Mouse (Mus musculus) kidney, embryonic 16.5 days (tissue): Measurements from ENCODE around the gene Bcl11a. TPM values are rescaled to one million over a fixed set of nuclear protein-coding genes. Genes with fewer than 3 reads are reported as not detected.

Source experiments
- ATAC-seq: fragments of 200-750 bp; cut with Nextera tagmentation; 2 replicates; pipeline ENCODE4 v1.8.0; 2017; ENCODE audit warnings: moderate TSS enrichment; ENCODE audit not compliant: low FRiP score, low TSS enrichment
- H3K27ac ChIP-seq: fragments of 300-500 bp; sonication (generic); 2 replicates; pipeline ENCODE4 v1.5.1; 2014; ENCODE audit warnings: low read length
- H3K27me3 ChIP-seq: fragments of 300-500 bp; sonication (generic); 2 replicates; pipeline ENCODE4 v1.6.1; 2014; ENCODE audit warnings: low read length, control low read depth, mixed read lengths; ENCODE audit not compliant: insufficient read depth
- H3K36me3 ChIP-seq: fragments of 300-500 bp; sonication (generic); 2 replicates; pipeline ENCODE4 v1.6.1; 2014; ENCODE audit warnings: low read length, control low read depth, mixed read lengths; ENCODE audit not compliant: insufficient read depth
- H3K4me1 ChIP-seq: fragments of 300-500 bp; sonication (generic); 2 replicates; pipeline ENCODE4 v1.6.1; 2014; ENCODE audit warnings: low read length, control low read depth, mixed read lengths; ENCODE audit not compliant: insufficient read depth
- H3K4me2 ChIP-seq: fragments of 300-500 bp; sonication (generic); replicated peaks from 2 replicates; pipeline ENCODE4 v1.6.1; 2014; ENCODE audit warnings: low read depth, low read length
- H3K4me3 ChIP-seq: fragments of 300-500 bp; sonication (generic); 2 replicates; pipeline ENCODE4 v1.5.1; 2014; ENCODE audit warnings: mild to moderate bottlenecking, low read length
- H3K9ac ChIP-seq: fragments of 300-500 bp; sonication (generic); replicated peaks from 2 replicates; pipeline ENCODE4 v1.6.1; 2014; ENCODE audit warnings: low read length
- H3K9me3 ChIP-seq: fragments of 300-500 bp; sonication (generic); 2 replicates; pipeline ENCODE4 v1.6.1; 2016; ENCODE audit warnings: low read length, control low read depth
- WGBS: fragments of 180-500 bp; shearing (Covaris S2); extraction: QIAGEN DNeasy Blood & Tissue Kit; methylation state at CpG from one replicate; pipeline ENCODE4 v1.1.7; 2014; 5-methylcytosine and 5-hydroxymethylcytosine counted together
- polyA plus RNA-seq: library from polyadenylated mRNA; unstranded; fragments of >200 nt; fragmentation: Nextera tagmentation; extraction: Ambion mirVana; gene quantifications from 2 replicates; pipeline ENCODE4 v1.2.1, GENCODE M21; 2015

Bcl11a gene
- polyA plus RNA-seq, 1 experiment from 2014 or later = 2.8 TPM

DNA sequence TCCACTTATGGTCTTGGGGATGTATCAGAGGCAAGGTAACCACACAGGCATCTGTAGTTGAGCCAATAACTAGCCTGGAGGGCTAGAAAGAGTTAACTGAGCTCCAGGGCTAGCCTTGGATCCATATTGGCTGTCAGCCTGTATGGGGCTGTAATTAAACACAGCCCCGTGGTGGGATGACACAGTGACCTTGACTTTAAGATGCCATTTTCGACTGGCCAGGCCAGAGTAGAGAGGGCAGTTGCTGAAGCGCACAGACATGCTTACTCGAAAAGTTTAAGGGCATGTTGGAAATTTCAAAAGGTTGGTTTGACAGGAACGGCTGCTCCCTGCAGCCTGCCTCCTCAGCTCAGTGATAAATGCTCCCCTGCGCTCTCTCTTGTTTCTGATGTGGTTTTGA is 8.1 kb downstream of the Bcl11a start:
- Histone ChIP-seq H3K27ac (no peak overlapping the region), H3K9ac (no peak overlapping the region), H3K36me3 (no peaks in the 10 kb centered on the region), H3K4me3 (no peak overlapping the region), H3K4me1 (0 out of 2 replicates have a peak, but pooled peaks cover 6% of the 10 kb centered on the region), H3K9me3 (no peaks in the 10 kb centered on the region), H3K27me3 (peaks cover 55% of the 10 kb centered on the region), H3K4me2 (no peak overlapping the region)
- WGBS = 50% methylated on average over 6 of the region's 6 CpGs
- ATAC-seq = no peak

DNA sequence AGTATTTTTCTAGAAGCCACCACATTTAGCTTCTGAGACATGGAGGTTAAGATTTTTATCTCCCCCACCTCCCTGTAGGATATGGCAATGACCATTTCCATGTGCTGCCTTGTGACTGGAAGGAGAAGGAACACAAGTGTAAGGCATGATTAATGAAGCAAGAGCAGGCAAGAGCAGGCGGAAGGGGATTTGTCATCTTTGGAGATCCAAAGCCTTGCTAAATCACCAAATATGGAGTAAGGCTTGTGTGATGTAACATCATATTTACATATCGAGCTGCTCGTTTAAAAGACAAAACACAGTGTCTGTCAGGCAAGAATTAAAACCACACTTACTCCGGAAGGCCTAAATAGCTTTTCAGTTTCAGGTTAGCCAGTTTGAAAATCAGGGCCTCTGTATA is 9.2 kb downstream of the Bcl11a start:
- Histone ChIP-seq H3K4me2 (no peak overlapping the region), H3K36me3 (no peaks in the 10 kb centered on the region), H3K9me3 (no peaks in the 10 kb centered on the region), H3K4me3 (no peak overlapping the region), H3K4me1 (0 out of 2 replicates have a peak, but pooled peaks cover under 1% of the 10 kb centered on the region), H3K9ac (no peak overlapping the region), H3K27me3 (peaks cover 61% of the 10 kb centered on the region), H3K27ac (no peak overlapping the region)
- no peak for ATAC-seq
- 58% methylated on average over 4 of the region's 4 CpGs for WGBS

DNA sequence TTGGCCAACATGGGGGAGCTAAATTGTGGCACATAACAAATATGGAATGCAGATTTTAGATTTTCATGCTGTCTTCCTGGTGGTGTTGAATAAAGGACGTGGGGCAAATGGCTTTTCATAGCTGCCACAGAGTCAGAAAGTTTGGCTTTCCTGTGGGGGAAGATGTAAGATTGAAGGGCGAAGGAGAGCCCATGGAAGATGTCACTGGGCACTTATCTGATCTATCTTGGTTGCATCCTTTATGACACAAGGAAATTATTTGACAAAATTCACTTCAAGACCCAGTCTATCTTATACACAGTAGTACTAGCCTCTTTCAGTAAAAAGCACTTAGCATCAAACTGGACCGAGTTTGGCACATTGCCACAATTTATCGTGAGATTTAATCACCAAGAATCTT is 12.6 kb downstream of the Bcl11a start:
- H3K4me3 ChIP-seq = no peak overlapping the region
- peaks cover 66% of the 10 kb centered on the region for H3K27me3 ChIP-seq
- H3K9ac ChIP-seq = no peak overlapping the region
- no peaks in the 10 kb centered on the region for H3K36me3 ChIP-seq
- 78% methylated on average over 4 of the region's 4 CpGs for WGBS
- no peak overlapping the region for H3K4me2 ChIP-seq
- H3K9me3 ChIP-seq = no peaks in the 10 kb centered on the region
- H3K27ac ChIP-seq = no peak overlapping the region
- no peak for ATAC-seq
- no peaks in the 10 kb centered on the region for H3K4me1 ChIP-seq

DNA sequence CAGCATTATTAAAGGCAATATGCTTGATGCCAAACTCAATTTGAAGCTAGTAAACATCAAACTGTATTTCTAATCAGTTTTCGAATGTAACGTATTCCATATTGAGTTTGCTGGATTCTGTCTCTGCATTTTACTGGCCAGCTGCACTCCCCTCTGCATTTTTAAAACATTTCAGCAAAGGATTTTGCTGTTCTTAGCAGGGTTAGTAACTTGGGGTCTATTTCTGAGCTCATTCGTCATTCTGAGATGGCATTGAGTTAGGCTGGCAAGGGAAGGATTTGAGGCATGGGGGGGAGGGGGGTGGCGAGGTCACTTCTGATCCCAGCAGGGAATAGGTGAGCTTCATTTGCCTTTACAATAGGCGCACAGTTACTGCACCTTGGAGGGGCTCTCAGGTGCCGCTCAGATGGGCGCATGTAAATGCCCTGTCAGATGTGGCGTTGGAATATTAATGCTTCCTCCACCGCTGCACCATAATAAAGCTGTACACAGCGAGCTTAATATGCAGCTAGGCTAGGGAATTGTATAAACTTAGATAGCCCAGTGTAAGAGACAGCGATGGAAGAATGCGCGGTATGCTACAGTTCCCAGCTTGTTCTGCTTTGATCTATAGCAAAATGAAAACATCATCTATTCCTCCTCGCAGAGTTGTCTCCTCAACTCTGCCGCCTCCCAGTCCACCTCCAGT is 13.7 kb downstream of the Bcl11a start:
- 31% methylated on average over 15 of the region's 15 CpGs for WGBS
- no peaks in the 10 kb centered on the region for H3K4me1 ChIP-seq
- no peak overlapping the region for H3K4me3 ChIP-seq
- H3K27ac ChIP-seq = no peak overlapping the region
- peaks cover 64% of the 10 kb centered on the region for H3K27me3 ChIP-seq
- ATAC-seq = no peak; the same call in 1 of the 2 replicates
- H3K4me2 ChIP-seq = no peak overlapping the region
- no peak overlapping the region for H3K9ac ChIP-seq
- no peaks in the 10 kb centered on the region for H3K9me3 ChIP-seq
- H3K36me3 ChIP-seq = no peaks in the 10 kb centered on the region

DNA sequence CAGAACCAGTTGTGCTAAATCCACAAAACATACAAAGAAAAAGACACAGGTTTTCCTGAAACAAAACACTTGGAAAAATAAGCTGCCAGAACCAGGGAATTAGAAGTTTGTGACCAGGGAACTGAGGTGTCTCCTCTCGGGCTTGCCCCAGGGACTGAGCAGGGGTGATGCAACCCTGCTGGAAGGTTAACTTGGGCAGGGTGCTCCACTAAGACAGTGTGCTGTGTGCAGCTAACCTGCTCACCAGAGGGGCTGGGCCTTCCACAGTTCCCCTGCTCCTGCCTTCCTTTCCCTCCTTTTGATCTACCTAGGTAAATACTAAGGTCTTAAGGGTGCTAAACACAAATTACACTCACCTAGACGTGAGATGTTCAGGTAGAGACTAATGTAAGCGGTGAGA is 14.8 kb downstream of the Bcl11a start:
- Histone ChIP-seq H3K4me1 (no peaks in the 10 kb centered on the region), H3K27me3 (peaks cover 75% of the 10 kb centered on the region), H3K9ac (no peak overlapping the region), H3K4me2 (no peak overlapping the region), H3K36me3 (no peaks in the 10 kb centered on the region), H3K9me3 (no peaks in the 10 kb centered on the region), H3K4me3 (no peak overlapping the region), H3K27ac (no peak overlapping the region)
- no peak for ATAC-seq
- 57% methylated on average over 3 of the region's 3 CpGs for WGBS

DNA sequence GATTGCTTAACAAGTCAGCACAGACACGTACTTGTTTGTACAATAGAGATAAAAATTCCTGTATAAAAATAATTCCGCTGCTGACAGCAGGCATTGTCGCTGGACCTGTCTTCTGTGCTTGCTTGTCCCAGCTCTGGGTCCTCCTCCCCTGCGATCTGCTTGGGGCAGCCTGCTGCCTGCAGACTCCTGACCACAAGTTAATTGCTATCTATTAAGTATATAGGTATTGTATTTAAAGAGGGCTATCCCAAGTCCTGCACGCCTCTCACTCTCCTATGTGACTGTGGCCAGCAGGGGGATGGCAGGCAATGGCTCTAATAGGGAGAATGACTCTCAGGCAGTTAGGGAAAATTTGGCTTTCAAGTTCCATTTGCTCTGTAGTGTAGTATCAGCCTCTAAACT is 16.2 kb downstream of the Bcl11a start:
- H3K27me3 ChIP-seq = peaks cover 77% of the 10 kb centered on the region

DNA sequence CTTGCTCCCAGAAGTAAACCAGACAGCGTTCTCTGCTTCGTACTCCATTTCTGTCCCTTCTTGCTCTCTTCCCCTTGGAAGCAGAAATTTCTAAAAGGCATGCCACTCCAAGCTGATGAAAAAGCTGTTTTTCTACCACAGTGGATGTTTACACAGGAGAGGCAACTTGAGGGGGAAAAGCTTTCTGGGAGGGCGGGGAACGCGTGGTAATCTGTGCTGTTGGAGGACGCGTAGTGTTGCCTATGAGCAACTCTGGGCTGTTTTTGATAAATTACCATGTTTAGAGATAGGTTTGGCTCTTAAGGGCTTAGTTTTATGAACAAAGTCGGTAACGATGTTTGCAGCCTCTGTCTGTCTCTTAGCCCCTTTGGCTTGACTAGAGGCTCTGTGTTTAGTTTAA is 17.4 kb downstream of the Bcl11a start:
- H3K27me3 ChIP-seq = peaks cover 67% of the 10 kb centered on the region
- no peak overlapping the region for H3K27ac ChIP-seq
- H3K4me3 ChIP-seq = no peak overlapping the region
- no peak overlapping the region for H3K9ac ChIP-seq
- 0 out of 2 replicates have a peak, but pooled peaks cover 4% of the 10 kb centered on the region for H3K4me1 ChIP-seq
- no peak overlapping the region for H3K4me2 ChIP-seq
- H3K9me3 ChIP-seq = no peaks in the 10 kb centered on the region
- no peak for ATAC-seq
- no peaks in the 10 kb centered on the region for H3K36me3 ChIP-seq
- 52% methylated on average over 9 of the region's 9 CpGs for WGBS

More for the DNA sequence above, 16.2 kb downstream of the Bcl11a start:
- no peak for ATAC-seq
- WGBS = 57% methylated on average over 5 of the region's 5 CpGs
- no peak overlapping the region for H3K9ac ChIP-seq
- no peaks in the 10 kb centered on the region for H3K4me1 ChIP-seq
- H3K4me3 ChIP-seq = no peak overlapping the region
- no peak overlapping the region for H3K27ac ChIP-seq
- H3K9me3 ChIP-seq = no peaks in the 10 kb centered on the region
- no peaks in the 10 kb centered on the region for H3K36me3 ChIP-seq
- no peak overlapping the region for H3K4me2 ChIP-seq

DNA sequence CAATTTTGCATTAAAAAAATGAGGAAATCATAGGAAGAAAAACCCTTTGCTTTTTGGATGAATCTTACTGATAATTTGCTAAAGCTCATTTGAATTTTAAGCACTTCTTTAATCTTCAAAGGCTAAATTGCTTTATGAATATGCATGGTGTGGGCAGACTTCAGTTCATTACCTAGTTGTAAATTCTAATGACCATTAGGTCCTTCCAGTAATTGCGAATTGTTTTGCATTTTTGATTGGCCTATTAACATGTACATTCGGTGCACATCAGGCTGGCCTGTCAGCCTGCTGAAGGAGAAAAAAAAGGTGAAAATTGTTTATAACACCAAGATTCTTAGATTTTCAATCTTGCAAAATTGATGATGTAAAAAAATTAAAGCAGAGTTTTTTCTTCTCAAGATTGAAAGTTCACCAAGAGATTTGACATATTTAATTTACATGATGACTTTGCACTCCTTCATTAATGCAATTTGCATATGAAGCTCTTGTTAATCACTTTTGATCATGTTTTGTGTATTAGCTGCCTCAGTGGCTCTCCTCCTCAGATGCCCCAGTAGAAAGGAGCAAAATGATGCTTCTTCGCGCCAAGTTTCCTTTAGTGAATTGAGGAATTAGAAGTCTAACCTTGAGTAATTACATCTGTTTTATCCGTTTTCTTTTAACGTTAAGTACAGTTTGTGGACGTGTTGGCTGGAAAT is 17.9 kb downstream of the Bcl11a start:
- H3K4me3 ChIP-seq = no peak overlapping the region
- WGBS = 56% methylated on average over 7 of the region's 7 CpGs
- H3K9ac ChIP-seq = no peak overlapping the region
- H3K36me3 ChIP-seq = no peaks in the 10 kb centered on the region
- H3K4me1 ChIP-seq = 0 out of 2 replicates have a peak, but pooled peaks cover 4% of the 10 kb centered on the region
- H3K27me3 ChIP-seq = peaks cover 63% of the 10 kb centered on the region
- no peak for ATAC-seq
- H3K27ac ChIP-seq = no peak overlapping the region
- H3K9me3 ChIP-seq = no peaks in the 10 kb centered on the region
- no peak overlapping the region for H3K4me2 ChIP-seq

DNA sequence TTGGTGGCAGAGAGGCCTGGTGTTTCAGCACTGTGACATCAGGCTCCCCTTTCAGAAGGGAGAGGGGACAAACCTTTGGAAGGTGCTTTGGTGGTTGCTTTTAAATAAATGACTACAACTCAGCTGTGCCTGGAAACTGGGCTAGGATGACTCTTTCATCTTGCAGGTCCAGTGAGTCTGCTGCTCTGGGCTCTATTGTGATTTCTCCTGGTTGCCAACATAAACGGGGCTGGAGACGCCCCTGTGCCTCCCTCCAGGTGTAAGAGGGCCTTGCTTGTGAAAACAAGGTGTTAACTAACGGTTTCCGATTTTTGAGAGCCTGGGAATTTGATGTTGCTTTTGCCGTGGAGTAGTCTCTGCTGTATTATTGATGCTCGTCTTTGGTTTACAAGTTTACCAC is 18.6 kb downstream of the Bcl11a start:
- 32% methylated on average over 6 of the region's 6 CpGs for WGBS
- ATAC-seq = no peak
- no peak overlapping the region for H3K27ac ChIP-seq

DNA sequence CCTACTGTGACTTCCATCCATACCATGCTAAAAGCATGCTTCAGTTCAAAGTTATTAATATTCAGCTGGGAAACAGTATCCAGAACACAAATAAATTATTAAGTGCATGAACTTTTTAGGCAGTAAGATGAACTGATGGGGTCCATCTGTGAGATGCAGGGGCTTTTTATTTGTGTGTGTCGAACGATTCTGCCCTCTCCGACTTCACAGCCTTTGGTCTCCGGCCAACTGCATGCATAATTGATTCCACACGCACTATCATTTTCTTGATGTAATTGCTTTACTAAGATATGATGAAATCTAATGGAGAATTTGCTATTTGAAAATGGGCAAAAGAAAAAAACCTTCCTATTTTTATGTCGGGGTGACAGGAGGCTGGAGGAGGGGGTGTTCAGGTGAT is 19.2 kb downstream of the Bcl11a start:
- Histone ChIP-seq H3K4me2 (no peak overlapping the region), H3K9me3 (no peaks in the 10 kb centered on the region), H3K4me3 (no peak overlapping the region), H3K9ac (no peak overlapping the region), H3K4me1 (0 out of 2 replicates have a peak, but pooled peaks cover 4% of the 10 kb centered on the region), H3K27me3 (peaks cover 57% of the 10 kb centered on the region), H3K36me3 (no peaks in the 10 kb centered on the region), H3K27ac (no peak overlapping the region)
- WGBS = 56% methylated on average over 6 of the region's 6 CpGs
- no peak for ATAC-seq

More for the DNA sequence above, 18.6 kb downstream of the Bcl11a start:
- H3K36me3 ChIP-seq = no peaks in the 10 kb centered on the region
- H3K4me2 ChIP-seq = no peak overlapping the region
- H3K4me3 ChIP-seq = no peak overlapping the region
- H3K4me1 ChIP-seq = 0 out of 2 replicates have a peak, but pooled peaks cover 4% of the 10 kb centered on the region
- H3K9me3 ChIP-seq = no peaks in the 10 kb centered on the region
- no peak overlapping the region for H3K9ac ChIP-seq
- peaks cover 61% of the 10 kb centered on the region for H3K27me3 ChIP-seq
